Mouse (Mus musculus): Measurements from ENCODE around the gene Ddx39b. TPM values are rescaled to one million over a fixed set of nuclear protein-coding genes. Genes with fewer than 3 reads are reported as not detected.
A peak's percentile ranks its signal among the peaks of the same experiment; 100 is the strongest.

The Ddx39b gene
- polyA plus RNA-seq, 1 experiment from 2014 or later, result 616 TPM

GRCm38 (mm10) chr17:35210593-35210992 lies 31.0 kb upstream of the Ddx39b start:
- Histone ChIP-seq H3K27ac (ENCODE audit: low read depth, low read length) (no peak overlapping the region), H3K9ac (ENCODE audit: low read depth, low read length) (no peak overlapping the region), H3K36me3 (ENCODE audit: control insufficient read depth, insufficient read depth, low read length) (no peaks in the 10 kb centered on the region), H3K9me3 (ENCODE audit: control insufficient read depth, low read length) (no peaks in the 10 kb centered on the region), H3K27me3 (ENCODE audit: control insufficient read depth, insufficient read depth, low read length) (no peaks in the 10 kb centered on the region), H3K4me3 (ENCODE audit: low read length) (no peak overlapping the region), H3K4me1 (ENCODE audit: control insufficient read depth, insufficient read depth, low read length) (no peaks in the 10 kb centered on the region), H3K4me2 (replicated peaks; ENCODE audit: low read depth, low read length) (no peak overlapping the region)
- 48% methylated on average over 3 of the region's 3 CpGs for WGBS
- ATAC-seq (ENCODE audit: low FRiP score, low TSS enrichment), result no peak

GRCm38 (mm10) chr17:35213071-35213470 lies 28.5 kb upstream of the Ddx39b start:
- no peaks in the 10 kb centered on the region for H3K36me3 ChIP-seq (ENCODE audit: control insufficient read depth, insufficient read depth, low read length)
- WGBS, result 88% methylated on average over 5 of the region's 5 CpGs

DNA sequence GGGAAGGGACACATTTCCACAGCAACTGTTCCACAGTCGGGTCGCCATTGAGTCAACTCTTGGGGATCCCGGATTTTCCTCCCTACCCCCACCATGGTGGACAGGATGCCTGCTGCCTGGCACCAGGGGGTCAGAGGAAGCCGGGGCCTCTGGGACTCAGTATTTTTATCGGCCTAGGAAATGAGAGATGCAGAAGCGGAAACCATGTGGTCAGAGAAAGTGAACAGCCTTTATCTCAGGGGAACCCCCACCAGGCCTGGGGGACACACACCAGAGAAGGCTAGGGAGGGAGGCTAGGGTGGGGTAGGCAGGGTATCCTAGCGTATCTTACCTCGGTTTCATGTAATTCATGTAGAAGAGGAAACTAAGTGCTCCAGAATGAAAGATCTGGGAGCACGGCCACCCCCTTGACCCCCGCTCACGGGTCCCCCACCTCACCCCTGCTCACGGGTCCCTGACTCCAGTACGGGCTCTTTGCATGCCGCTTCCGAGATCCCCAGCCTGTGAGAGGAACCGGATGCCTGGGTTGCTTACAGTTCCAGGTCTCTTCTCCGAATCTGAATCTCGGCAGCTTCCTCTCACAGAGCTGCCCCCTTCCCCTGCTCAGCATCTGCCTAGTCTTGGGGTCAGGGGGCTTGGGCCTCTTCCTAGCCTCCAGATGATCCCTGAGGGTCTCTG lies 22.9 kb upstream of the Ddx39b start:
- Histone ChIP-seq H3K27me3 (ENCODE audit: control insufficient read depth, insufficient read depth, low read length) (no peaks in the 10 kb centered on the region), H3K27ac (ENCODE audit: low read depth, low read length) (peak overlapping the region; percentile 15; the same call in 1 of the 2 replicates), H3K36me3 (ENCODE audit: control insufficient read depth, insufficient read depth, low read length) (peaks cover 25% of the 10 kb centered on the region), H3K4me3 (ENCODE audit: low read length) (no peak overlapping the region), H3K9ac (ENCODE audit: low read depth, low read length) (no peak overlapping the region), H3K4me1 (ENCODE audit: control insufficient read depth, insufficient read depth, low read length) (no peaks in the 10 kb centered on the region; the same call in 1 of the 2 replicates), H3K4me2 (replicated peaks; ENCODE audit: low read depth, low read length) (no peak overlapping the region), H3K9me3 (ENCODE audit: control insufficient read depth, low read length) (no peaks in the 10 kb centered on the region)
- ATAC-seq (ENCODE audit: low FRiP score, low TSS enrichment), result no peak
- WGBS, result 79% methylated on average over 18 of the region's 18 CpGs

More at GRCm38 (mm10) chr17:35213071-35213470, 28.5 kb upstream of the Ddx39b start:
- Histone ChIP-seq H3K4me3 (ENCODE audit: low read length) (no peak overlapping the region), H3K4me2 (replicated peaks; ENCODE audit: low read depth, low read length) (no peak overlapping the region), H3K4me1 (ENCODE audit: control insufficient read depth, insufficient read depth, low read length) (no peaks in the 10 kb centered on the region), H3K9me3 (ENCODE audit: control insufficient read depth, low read length) (no peaks in the 10 kb centered on the region), H3K9ac (ENCODE audit: low read depth, low read length) (no peak overlapping the region), H3K27me3 (ENCODE audit: control insufficient read depth, insufficient read depth, low read length) (no peaks in the 10 kb centered on the region), H3K27ac (ENCODE audit: low read depth, low read length) (no peak overlapping the region)
- no peak for ATAC-seq (ENCODE audit: low FRiP score, low TSS enrichment)

- 88% methylated on average over 6 of the region's 6 CpGs for WGBS
- H3K4me2 ChIP-seq (replicated peaks; ENCODE audit: low read depth, low read length), result no peak overlapping the region
- ATAC-seq (ENCODE audit: low FRiP score, low TSS enrichment), result no peak
- H3K36me3 ChIP-seq (ENCODE audit: control insufficient read depth, insufficient read depth, low read length), result peaks cover 25% of the 10 kb centered on the region
- no peaks in the 10 kb centered on the region for H3K9me3 ChIP-seq (ENCODE audit: control insufficient read depth, low read length)
- H3K9ac ChIP-seq (ENCODE audit: low read depth, low read length), result no peak overlapping the region
- H3K4me1 ChIP-seq (ENCODE audit: control insufficient read depth, insufficient read depth, low read length), result no peaks in the 10 kb centered on the region; the same call in 1 of the 2 replicates
- H3K27ac ChIP-seq (ENCODE audit: low read depth, low read length), result peak overlapping the region; percentile 42; the same call in 1 of the 2 replicates
- H3K4me3 ChIP-seq (ENCODE audit: low read length), result no peak overlapping the region
- H3K27me3 ChIP-seq (ENCODE audit: control insufficient read depth, insufficient read depth, low read length), result no peaks in the 10 kb centered on the region
Observed at GRCm38 (mm10) chr17:35219601-35220041, 21.9 kb upstream of the Ddx39b start.

GRCm38 (mm10) chr17:35220156-35220952 lies 21.2 kb upstream of the Ddx39b start, which contains the start of gene Gm16181:
Gene Gm16181, plus strand, starts transcription at chr17:35220834.
- peak; percentile 41; the same call in 1 of the 2 replicates for ATAC-seq (ENCODE audit: low FRiP score, low TSS enrichment)

DNA sequence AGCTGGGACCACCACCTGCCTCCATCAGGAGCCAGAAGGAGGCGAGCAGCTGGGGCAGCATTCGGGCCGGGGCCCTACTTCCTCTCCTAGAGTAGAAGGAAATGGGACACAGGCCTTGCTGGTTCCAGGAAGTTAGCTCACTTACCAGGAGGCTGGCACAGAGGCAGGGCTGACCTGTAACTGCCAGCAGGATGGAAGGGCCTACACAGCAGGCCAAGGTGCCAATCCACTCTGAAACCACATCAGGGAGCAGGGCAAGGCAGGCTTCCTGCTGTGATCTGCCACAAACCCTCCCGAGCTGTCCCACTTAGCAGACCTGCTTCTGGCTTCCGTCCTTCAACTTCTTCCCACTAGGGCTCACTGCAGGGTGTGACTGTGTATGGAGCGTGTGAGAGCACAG lies 19.2 kb upstream of the Ddx39b start:
- no peak overlapping the region for H3K9ac ChIP-seq (ENCODE audit: low read depth, low read length)
- no peak overlapping the region for H3K27ac ChIP-seq (ENCODE audit: low read depth, low read length)
- H3K9me3 ChIP-seq (ENCODE audit: control insufficient read depth, low read length), result no peaks in the 10 kb centered on the region
- H3K36me3 ChIP-seq (ENCODE audit: control insufficient read depth, insufficient read depth, low read length), result peaks cover 27% of the 10 kb centered on the region
- ATAC-seq (ENCODE audit: low FRiP score, low TSS enrichment), result no peak
- no peak overlapping the region for H3K4me2 ChIP-seq (replicated peaks; ENCODE audit: low read depth, low read length)
- no peaks in the 10 kb centered on the region for H3K27me3 ChIP-seq (ENCODE audit: control insufficient read depth, insufficient read depth, low read length)
- H3K4me1 ChIP-seq (ENCODE audit: control insufficient read depth, insufficient read depth, low read length), result no peaks in the 10 kb centered on the region; the same call in 1 of the 2 replicates
- 90% methylated on average over 6 of the region's 6 CpGs for WGBS
- no peak overlapping the region for H3K4me3 ChIP-seq (ENCODE audit: low read length)

More at GRCm38 (mm10) chr17:35220156-35220952, 21.2 kb upstream of the Ddx39b start, which contains the start of gene Gm16181:
- Histone ChIP-seq H3K4me2 (replicated peaks; ENCODE audit: low read depth, low read length) (no peak within 1 kb of the TSS), H3K4me3 (ENCODE audit: low read length) (no peak within 1 kb of the TSS), H3K36me3 (ENCODE audit: control insufficient read depth, insufficient read depth, low read length) (peaks cover 25% of the 10 kb centered on the region), H3K9ac (ENCODE audit: low read depth, low read length) (no peak within 1 kb of the TSS), H3K27ac (ENCODE audit: low read depth, low read length) (peak within 1 kb of the TSS; percentile 51), H3K9me3 (ENCODE audit: control insufficient read depth, low read length) (no peaks in the 10 kb centered on the region), H3K4me1 (ENCODE audit: control insufficient read depth, insufficient read depth, low read length) (no peaks in the 10 kb centered on the region; the same call in 1 of the 2 replicates), H3K27me3 (ENCODE audit: control insufficient read depth, insufficient read depth, low read length) (no peaks in the 10 kb centered on the region)
- 72% methylated on average over 28 of the region's 28 CpGs for WGBS

DNA sequence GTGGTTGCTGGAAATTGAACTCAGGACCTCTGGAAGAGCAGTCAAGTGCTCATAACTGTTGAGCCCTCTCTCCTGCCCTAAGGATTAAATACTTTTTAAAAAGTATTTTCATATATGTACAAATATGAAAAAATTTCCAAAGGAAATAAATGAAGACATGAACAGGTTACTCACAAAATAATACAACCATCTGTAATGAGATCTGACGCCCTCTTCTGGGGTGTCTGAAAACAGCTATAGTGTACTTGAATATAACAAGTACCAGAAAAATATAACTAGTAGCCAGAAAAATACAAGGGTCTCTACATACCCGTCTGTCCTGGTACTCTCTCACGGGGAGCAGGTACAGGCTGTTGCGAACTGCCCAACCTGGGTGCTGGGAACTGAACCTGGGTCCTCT lies 16.9 kb upstream of the Ddx39b start:
- no peak overlapping the region for H3K4me3 ChIP-seq (ENCODE audit: low read length)

GRCm38 (mm10) chr17:35225456-35225855 lies 16.1 kb upstream of the Ddx39b start:
- Histone ChIP-seq H3K27ac (ENCODE audit: low read depth, low read length) (no peak overlapping the region), H3K4me1 (ENCODE audit: control insufficient read depth, insufficient read depth, low read length) (no peaks in the 10 kb centered on the region), H3K9ac (ENCODE audit: low read depth, low read length) (no peak overlapping the region), H3K27me3 (ENCODE audit: control insufficient read depth, insufficient read depth, low read length) (no peaks in the 10 kb centered on the region), H3K36me3 (ENCODE audit: control insufficient read depth, insufficient read depth, low read length) (peaks cover 45% of the 10 kb centered on the region), H3K4me2 (replicated peaks; ENCODE audit: low read depth, low read length) (no peak overlapping the region), H3K9me3 (ENCODE audit: control insufficient read depth, low read length) (no peaks in the 10 kb centered on the region), H3K4me3 (ENCODE audit: low read length) (no peak overlapping the region)
- no peak for ATAC-seq (ENCODE audit: low FRiP score, low TSS enrichment)
- WGBS, result 96% methylated on average over 5 of the region's 5 CpGs

More for the DNA sequence above, 16.9 kb upstream of the Ddx39b start:
- no peaks in the 10 kb centered on the region; the same call in 1 of the 2 replicates for H3K4me1 ChIP-seq (ENCODE audit: control insufficient read depth, insufficient read depth, low read length)
- 92% methylated on average over 4 of the region's 4 CpGs for WGBS
- H3K9ac ChIP-seq (ENCODE audit: low read depth, low read length), result no peak overlapping the region
- no peak for ATAC-seq (ENCODE audit: low FRiP score, low TSS enrichment)
- no peaks in the 10 kb centered on the region for H3K27me3 ChIP-seq (ENCODE audit: control insufficient read depth, insufficient read depth, low read length)
- no peaks in the 10 kb centered on the region for H3K9me3 ChIP-seq (ENCODE audit: control insufficient read depth, low read length)
- H3K27ac ChIP-seq (ENCODE audit: low read depth, low read length), result no peak overlapping the region
- peaks cover 47% of the 10 kb centered on the region for H3K36me3 ChIP-seq (ENCODE audit: control insufficient read depth, insufficient read depth, low read length)
- H3K4me2 ChIP-seq (replicated peaks; ENCODE audit: low read depth, low read length), result no peak overlapping the region

All from kidney, embryonic 14.5 days (tissue).